Mouse (Mus musculus) CH12.LX (cell line): ENCODE results near the gene Slc25a11. TPM values are rescaled to one million over a fixed set of nuclear protein-coding genes. Genes with fewer than 3 reads are reported as not detected.

Experiments
- DNase-seq: peaks from one replicate; pipeline ENCODE4 v3.0.0-alpha.2; 2013; ENCODE audit errors: extremely low read depth
- H3K27ac ChIP-seq: 2 replicates; pipeline ENCODE4 v1.5.1; 2012; ENCODE audit warnings: low read depth, mild to moderate bottlenecking, control low read depth, moderate library complexity; ENCODE audit not compliant: insufficient read depth
- H3K27me3 ChIP-seq: replicated peaks from 2 replicates; pipeline ENCODE3; 2012; ENCODE audit warnings: inconsistent platforms
- H3K36me3 ChIP-seq, 2 experiments: replicated peaks in 1 of 2; 2 replicates each; pipeline versions ENCODE3 to v1.6.1; 2012; ENCODE audit warnings: inconsistent platforms in 1 of 2, low read length in 1 of 2, mild to moderate bottlenecking in 1 of 2, mixed read lengths in 1 of 2, moderate library complexity in 1 of 2; ENCODE audit not compliant: control insufficient read depth in 1 of 2, insufficient read depth in 1 of 2
- H3K4me1 ChIP-seq, 2 experiments: 2 replicates each; pipeline ENCODE4 v1.6.1; 2012; ENCODE audit warnings: inconsistent platforms in 1 of 2, moderate library complexity in 1 of 2; ENCODE audit not compliant: insufficient read depth in 2 of 2, control insufficient read depth in 1 of 2
- H3K4me2 ChIP-seq: 2 replicates; pipeline ENCODE4 v1.6.1; 2012; ENCODE audit warnings: low read depth, mild to moderate bottlenecking, control low read depth; ENCODE audit not compliant: poor library complexity, insufficient read depth, severe bottlenecking
- H3K4me3 ChIP-seq, 3 experiments: fragments of 150-350 bp in 1 of 3; sonication (generic) in 1 of 3; replicated peaks in 1 of 3; 2 replicates each; pipeline versions ENCODE3 to v1.5.1; 2011 to 2012; ENCODE audit warnings: low read depth in 2 of 3, low read length in 2 of 3, mild to moderate bottlenecking in 2 of 3, moderate library complexity in 2 of 3, control low read depth in 1 of 3, improper control_type of control experiment in 1 of 3, inconsistent platforms in 1 of 3, mixed read lengths in 1 of 3; ENCODE audit not compliant: poor library complexity in 1 of 3
- H3K79me2 ChIP-seq: replicated peaks from 2 replicates; pipeline ENCODE4 v1.6.1; 2012; ENCODE audit warnings: mild to moderate bottlenecking, moderate library complexity; ENCODE audit not compliant: control insufficient read depth, poor library complexity, insufficient read depth, severe bottlenecking; ENCODE audit errors: extremely low read depth
- H3K9ac ChIP-seq: 2 replicates; pipeline ENCODE4 v1.6.1; 2012; ENCODE audit warnings: low read depth, mild to moderate bottlenecking, control low read depth, moderate library complexity; ENCODE audit not compliant: insufficient read depth
- H3K9me3 ChIP-seq: replicated peaks from 2 replicates; pipeline ENCODE3; 2012; ENCODE audit warnings: low read length, inconsistent platforms, mixed read lengths
- BHLHE40 ChIP-seq: IDR thresholded peaks from 2 replicates; pipeline ENCODE4 v1.6.1; 2011; ENCODE audit warnings: mild to moderate bottlenecking, low read depth, low read length, improper control_type of control experiment
- CTCF ChIP-seq, 2 experiments: IDR thresholded peaks in 1 of 2; conservative IDR thresholded peaks in 1 of 2; 2 replicates each; pipeline ENCODE4 v1.5.1; 2011 to 2012; ENCODE audit warnings: low read depth in 2 of 2, low read length in 2 of 2, improper control_type of control experiment in 1 of 2, inconsistent platforms in 1 of 2, mild to moderate bottlenecking in 1 of 2, moderate library complexity in 1 of 2
- EP300 ChIP-seq: IDR thresholded peaks from 2 replicates; pipeline ENCODE4 v1.6.1; 2011; ENCODE audit warnings: low read length, improper control_type of control experiment
- JUN ChIP-seq: IDR thresholded peaks from 2 replicates; pipeline ENCODE4 v1.6.1; 2011; ENCODE audit warnings: low read depth, mild to moderate bottlenecking, low read length, improper control_type of control experiment, moderate library complexity; ENCODE audit not compliant: insufficient read depth
- JUND ChIP-seq: conservative IDR thresholded peaks from 2 replicates; pipeline ENCODE4 v1.6.1; 2011; ENCODE audit warnings: low read depth, low read length, improper control_type of control experiment
- KAT2A ChIP-seq: IDR thresholded peaks from 2 replicates; pipeline ENCODE4 v1.6.1; 2012; ENCODE audit warnings: low read length, improper control_type of control experiment, inconsistent platforms; ENCODE audit not compliant: insufficient replicate concordance
- MAX ChIP-seq: IDR thresholded peaks from 2 replicates; pipeline ENCODE4 v1.6.1; 2011; ENCODE audit warnings: low read length, improper control_type of control experiment
- MAZ ChIP-seq: IDR thresholded peaks from 2 replicates; pipeline ENCODE4 v1.6.1; 2012; ENCODE audit warnings: low read depth, mild to moderate bottlenecking, inconsistent platforms, low read length, improper control_type of control experiment, moderate library complexity
- NRF1 ChIP-seq: IDR thresholded peaks from 2 replicates; pipeline ENCODE4 v1.6.1; 2014; ENCODE audit warnings: low read depth, mild to moderate bottlenecking, inconsistent platforms, low read length, improper control_type of control experiment, moderate library complexity
- POLR2A ChIP-seq: IDR thresholded peaks from 2 replicates; pipeline ENCODE4 v1.6.1; 2011; ENCODE audit warnings: low read depth, mild to moderate bottlenecking, improper control_type of control experiment, low read length
- POLR2AphosphoS2 ChIP-seq: IDR thresholded peaks from 2 replicates; pipeline ENCODE4 v1.6.1; 2011; ENCODE audit warnings: low read depth, low read length, improper control_type of control experiment
- RAD21 ChIP-seq: IDR thresholded peaks from 2 replicates; pipeline ENCODE4 v1.6.1; 2011; ENCODE audit warnings: low read depth, mild to moderate bottlenecking, low read length, improper control_type of control experiment, moderate library complexity
- RCOR1 ChIP-seq: conservative IDR thresholded peaks from 2 replicates; pipeline ENCODE4 v1.6.1; 2012; ENCODE audit warnings: low read depth, mild to moderate bottlenecking, inconsistent platforms, low read length, improper control_type of control experiment
- SMC3 ChIP-seq: IDR thresholded peaks from 2 replicates; pipeline ENCODE4 v1.6.1; 2011; ENCODE audit warnings: low read depth, low read length, improper control_type of control experiment
- TBP ChIP-seq: conservative IDR thresholded peaks from 2 replicates; pipeline ENCODE4 v1.6.1; 2011; ENCODE audit warnings: low read depth, low read length, improper control_type of control experiment
- USF2 ChIP-seq: conservative IDR thresholded peaks from 2 replicates; pipeline ENCODE4 v1.6.1; 2011; ENCODE audit warnings: low read depth, low read length, improper control_type of control experiment
- ZNF384 ChIP-seq: IDR thresholded peaks from 2 replicates; pipeline ENCODE4 v1.6.1; 2012; ENCODE audit warnings: low read depth, low read length, improper control_type of control experiment, inconsistent platforms
- dilution Hi-C: fragments of 300-500 bp; cut with MboI; formaldehyde crosslinking; loops from 2 replicates; pipeline ENCODE4 v1.14.3; 2020; ENCODE audit warnings: low sequenced_read_pairs; ENCODE audit not compliant: extremely low pct_unique_long_range_greater_than_20kb, extremely low pct_ligation_motif_present
- in situ Hi-C: fragments of 300-500 bp; cut with MboI; formaldehyde crosslinking; loops from 3 replicates; pipeline ENCODE4 v1.14.3; 2019; ENCODE audit warnings: low sequenced_read_pairs, low pct_ligation_motif_present, low pct_unique_long_range_greater_than_20kb, mixed read lengths
- polyA plus RNA-seq: library from polyadenylated mRNA; unstranded; fragments of >175 nt; gene quantifications from 2 replicates; pipeline ENCODE4 v1.2.1, GENCODE M21; 2012; ENCODE audit warnings: low read depth; ENCODE audit not compliant: insufficient read length
- total RNA-seq, 2 experiments: library from RNA; depleted of rRNA; stranded (reverse); fragments of 300-350 nt in 1 of 2; fragments of >200 nt in 1 of 2; gene quantifications; 2 replicates each; pipeline ENCODE4 v1.2.3; 2012 to 2014

The Slc25a11 gene
- total and polyA plus RNA-seq, 3 experiments, result 99.0 to 135 (median 132) TPM

DNA sequence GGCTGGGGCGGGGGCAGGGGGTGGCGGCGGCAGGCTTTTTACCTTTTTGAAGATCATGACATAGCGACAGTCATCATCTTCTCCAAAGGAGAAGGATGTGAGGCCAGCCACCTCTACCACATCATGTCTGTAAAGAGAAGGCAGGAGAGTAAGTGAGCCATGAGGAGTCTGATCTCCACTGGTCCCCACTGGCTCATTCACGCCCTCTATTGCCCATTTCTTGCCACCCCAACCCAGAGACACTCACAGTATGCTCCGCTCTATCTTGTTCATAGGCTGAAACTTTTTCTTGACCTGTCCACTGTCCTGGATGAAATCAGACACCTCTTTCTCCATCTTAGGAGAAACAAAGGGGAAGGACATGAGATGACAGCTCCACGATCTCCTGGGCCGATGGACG, 17.5 kb upstream of the Slc25a11 start:
- no peak for DNase-seq
- peaks cover 10 to 19% of the 10 kb centered on the region in 2 experiments for H3K4me1 ChIP-seq
- dilution Hi-C loops, result no loop called here
- TF ChIP-seq JUND (no peak), KAT2A (no peak), CTCF (conservative IDR thresholded peaks at IDR 0.05 in 1 of 2, IDR thresholded peaks at IDR 0.05 in 1 of 2; ENCODE audit: low read depth in 2 of 2, low read length in 2 of 2) (peak in 1 of 2 experiments; percentile 51; a peak in 2 of 4 replicates), RAD21 (peak; percentile 34), EP300 (no peak)
- TF ChIP-seq, all 38 proteins: peak for 2
- Histone ChIP-seq H3K79me2 (peaks cover 22% of the 10 kb centered on the region), H3K9me3 (no peaks in the 10 kb centered on the region), H3K36me3 (peaks cover 46 to 77% of the 10 kb centered on the region in 2 experiments), H3K4me3 (no peak overlapping the region), H3K27me3 (no peaks in the 10 kb centered on the region), H3K4me2 (no peak overlapping the region), H3K27ac (no peak overlapping the region), H3K9ac (no peak overlapping the region)
- in situ Hi-C loops, result no loop called here

DNA sequence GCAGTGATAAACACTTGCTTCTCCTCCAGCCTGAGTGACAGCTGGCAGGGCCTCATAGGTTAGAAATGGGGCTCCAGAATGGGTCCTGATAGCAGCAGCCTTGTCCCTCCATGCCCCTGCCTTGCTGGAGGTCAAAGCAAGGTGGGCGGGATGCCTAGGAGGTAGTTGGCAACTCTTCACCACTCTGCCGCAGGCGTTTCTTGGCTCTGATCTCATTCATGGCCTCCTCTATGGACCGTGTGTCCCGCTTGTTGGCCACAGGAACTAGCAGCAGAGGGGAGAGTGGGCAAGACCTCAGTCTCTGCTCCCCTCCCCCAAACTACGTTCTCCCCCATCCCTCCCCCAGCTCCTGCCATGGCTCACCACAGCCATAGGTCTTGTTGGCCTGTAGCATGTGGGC, 16.7 kb upstream of the Slc25a11 start:
- H3K9ac ChIP-seq, result no peak overlapping the region
- in situ Hi-C loops, result no loop called here
- no peaks in the 10 kb centered on the region for H3K27me3 ChIP-seq
- H3K36me3 ChIP-seq, result peaks cover 46 to 83% of the 10 kb centered on the region in 2 experiments
- no peak overlapping the region for H3K4me2 ChIP-seq
- dilution Hi-C loops, result no loop called here
- H3K27ac ChIP-seq, result no peak overlapping the region
- H3K4me3 ChIP-seq, result no peak overlapping the region
- no peak for TF ChIP-seq POLR2A
- no peak for TF ChIP-seq RAD21
- no peak for TF ChIP-seq MAZ
- TF ChIP-seq MAX, result no peak
- TF ChIP-seq JUN, result no peak
- TF ChIP-seq ZNF384, result no peak
- no peak for TF ChIP-seq RCOR1
- TF ChIP-seq BHLHE40, result no peak
- no peak for TF ChIP-seq TBP
- TF ChIP-seq SMC3, result no peak
- no peak for TF ChIP-seq POLR2AphosphoS2
- no peak for TF ChIP-seq NRF1
- H3K4me1 ChIP-seq, result peaks cover 10 to 19% of the 10 kb centered on the region in 2 experiments
- H3K79me2 ChIP-seq, result peaks cover 22% of the 10 kb centered on the region
- H3K9me3 ChIP-seq, result no peaks in the 10 kb centered on the region
- DNase-seq, result no peak

- H3K36me3 ChIP-seq, result peaks cover 46 to 91% of the 10 kb centered on the region in 2 experiments
- no peak for TF ChIP-seq USF2
- peaks cover 10 to 25% of the 10 kb centered on the region in 2 experiments for H3K4me1 ChIP-seq
- DNase-seq, result no peak
- H3K79me2 ChIP-seq, result peaks cover 19% of the 10 kb centered on the region
- no peaks in the 10 kb centered on the region for H3K27me3 ChIP-seq
- no peak overlapping the region for H3K9ac ChIP-seq
- dilution Hi-C loops (no loop called here), in situ Hi-C loops (no loop called here)
- no peak overlapping the region for H3K27ac ChIP-seq
- no peak overlapping the region for H3K4me2 ChIP-seq
- no peaks in the 10 kb centered on the region for H3K9me3 ChIP-seq
- H3K4me3 ChIP-seq, result no peak overlapping the region
These were observed 15.8 kb upstream of the Slc25a11 start for GRCm38 (mm10) chr11:70663101-70663500.
